Mouse (Mus musculus) colon, adult 2 months (tissue): Measurements from ENCODE around the gene Txn2. TPM values are rescaled to one million over a fixed set of nuclear protein-coding genes. Genes with fewer than 3 reads are reported as not detected.

ENCODE experiments used
- polyA plus RNA-seq: library from polyadenylated mRNA; depleted of rRNA; stranded (reverse); fragments of >200 nt; gene quantifications from 2 replicates; pipeline ENCODE4 v1.2.3, GENCODE M21; 2012; rRNA removed

The Txn2 gene
- 317 and 342 TPM in 2 replicates for polyA plus RNA-seq

GRCm38 (mm10) chr15:77928673-77929331 is at the start of gene Txn2:
Gene Txn2 (minus strand): TSS chr15:77929006.

GRCm38 (mm10) chr15:77970470-77971292 is 41.9 kb upstream of the Txn2 start, which contains the start of gene Eif3d:
Gene Eif3d (minus strand): TSS chr15:77970813.

GRCm38 (mm10) chr15:77956404-77956901 is 27.6 kb upstream of the Txn2 start, which contains the start of gene Foxred2:
Gene Foxred2 (minus strand): TSS chr15:77956722.

Other genes with a start within 250 kb of the Txn2 start
- gene Apol7e, start 230.1 kb downstream of the Txn2 start, polyA plus RNA-seq, result 1.1 and 1.4 TPM in 2 replicates
- 1.7 and 3.0 TPM in 2 replicates for gene Apol9b, start 200.0 kb downstream of the Txn2 start, polyA plus RNA-seq
- gene Apol8, start 172.0 kb downstream of the Txn2 start, polyA plus RNA-seq, result 0.06 and 0.15 TPM in 2 replicates
- 106 and 124 TPM in 2 replicates for gene Myh9, start 86.8 kb downstream of the Txn2 start, polyA plus RNA-seq
- 3.2 and 3.5 TPM in 2 replicates for gene Foxred2, start 27.7 kb upstream of the Txn2 start, polyA plus RNA-seq
- 122 and 167 TPM in 2 replicates for gene Eif3d, start 41.8 kb upstream of the Txn2 start, polyA plus RNA-seq
- 0.02 TPM in 1 of 2 replicates, not detected in the other for gene Cacng2, start 191.0 kb upstream of the Txn2 start, polyA plus RNA-seq
- 32.4 and 42.4 TPM in 2 replicates for gene Ift27, start 245.1 kb upstream of the Txn2 start, polyA plus RNA-seq